Mouse (Mus musculus): ENCODE data around the gene Xpnpep2.

The Xpnpep2 gene

DNA sequence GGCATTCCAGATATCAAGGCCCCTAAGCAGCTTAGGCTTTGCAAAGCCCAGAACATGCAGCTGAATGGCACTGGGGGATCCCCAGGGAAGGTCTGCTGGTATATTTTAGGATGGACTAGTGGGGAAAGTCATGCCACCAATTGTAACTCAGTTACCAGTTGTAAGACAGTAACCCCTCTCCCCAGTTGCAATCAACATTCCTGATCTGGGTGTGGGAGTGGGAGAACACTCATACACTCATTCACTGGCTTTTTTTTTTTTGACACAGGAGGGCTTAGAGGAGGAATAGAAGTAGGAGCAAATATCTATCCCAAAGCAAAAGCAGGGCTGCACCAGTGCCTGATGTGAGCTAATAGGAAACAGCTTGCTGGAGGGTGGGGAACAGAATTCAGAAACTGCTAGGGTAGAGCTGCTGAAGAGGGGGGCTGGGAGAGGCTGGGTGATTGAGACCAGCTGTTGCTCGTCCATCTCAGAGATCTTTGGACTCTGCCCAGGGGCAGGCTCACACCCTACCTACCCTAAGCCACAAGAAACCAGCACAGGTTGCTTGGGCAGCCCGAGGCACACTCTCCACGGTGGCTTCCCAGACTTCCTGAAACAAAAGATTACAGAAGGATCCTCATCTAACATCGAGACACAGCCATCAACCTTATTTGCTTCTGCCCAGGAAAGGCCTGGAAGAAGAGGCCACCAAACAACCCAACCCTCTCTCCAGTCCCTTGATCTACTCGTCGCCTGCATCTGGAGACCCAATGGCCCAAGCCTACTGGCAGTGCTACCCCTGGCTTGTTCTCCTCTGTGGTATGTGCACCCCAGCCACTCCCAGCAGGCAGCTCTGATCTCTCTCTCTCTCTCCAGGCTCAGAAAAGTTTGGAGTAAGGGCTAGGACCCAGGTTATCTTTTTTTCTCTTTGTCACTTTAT lies at the start of gene Xpnpep2:
Xpnpep2 (plus strand) TSS at position 332 of the 922 bp plus-strand sequence.
- peak; percentile 48 for DNase-seq

DNA sequence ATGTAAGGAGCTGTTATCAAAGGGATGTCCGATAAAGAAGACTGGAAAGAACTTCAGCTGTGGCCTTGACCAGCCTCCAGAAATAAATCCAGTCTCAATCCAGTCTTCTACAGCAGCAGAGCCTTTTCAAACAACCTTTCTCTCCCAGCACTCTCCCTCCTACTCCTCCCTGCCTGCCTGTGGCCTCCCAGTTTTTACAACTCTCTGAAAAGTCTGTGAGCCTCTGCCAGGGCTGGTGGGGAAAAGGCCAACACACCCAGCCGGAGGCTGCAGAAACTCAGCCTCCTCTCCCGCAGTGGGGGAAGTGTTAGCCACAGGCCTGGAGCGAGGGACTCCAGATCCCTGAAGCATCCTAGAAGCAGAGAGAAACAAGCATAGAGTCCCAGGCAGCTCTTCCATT lies 46.0 kb upstream of the Xpnpep2 start:
- DNase-seq, result no peak

DNA sequence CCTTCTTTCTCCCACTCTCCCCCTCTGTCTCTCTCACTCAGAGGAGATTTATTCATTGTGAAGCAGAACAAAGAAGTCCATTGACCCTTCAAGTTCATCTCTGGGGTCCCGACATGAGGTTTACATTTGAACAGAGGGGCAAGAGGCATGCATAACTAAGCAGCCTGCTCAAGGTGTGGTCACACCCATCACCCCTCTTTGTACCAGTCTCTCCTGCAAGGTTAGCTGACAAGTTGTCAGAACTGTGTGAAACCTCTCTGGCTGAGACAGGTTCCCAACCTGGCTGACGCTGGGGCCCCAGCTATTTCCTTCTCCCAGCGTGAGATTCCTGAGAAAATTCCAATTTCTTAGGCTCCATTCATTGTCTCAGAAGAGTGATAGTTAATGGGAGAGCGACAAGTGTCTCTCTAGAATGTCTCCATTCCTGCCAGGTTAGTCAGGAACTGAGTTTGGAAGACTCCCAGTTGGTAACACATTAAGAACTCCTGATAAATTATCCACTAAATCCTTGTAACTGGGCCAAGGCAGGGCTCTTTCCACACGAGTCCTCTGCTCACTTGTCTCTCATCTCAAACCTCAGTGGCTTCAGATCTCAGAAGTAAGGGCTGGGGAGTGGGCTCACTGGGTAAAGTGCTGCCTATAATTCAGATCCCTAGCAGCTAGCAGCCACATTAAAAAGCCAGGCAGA lies 44.2 kb upstream of the Xpnpep2 start:
- DNase-seq, result no peak

DNA sequence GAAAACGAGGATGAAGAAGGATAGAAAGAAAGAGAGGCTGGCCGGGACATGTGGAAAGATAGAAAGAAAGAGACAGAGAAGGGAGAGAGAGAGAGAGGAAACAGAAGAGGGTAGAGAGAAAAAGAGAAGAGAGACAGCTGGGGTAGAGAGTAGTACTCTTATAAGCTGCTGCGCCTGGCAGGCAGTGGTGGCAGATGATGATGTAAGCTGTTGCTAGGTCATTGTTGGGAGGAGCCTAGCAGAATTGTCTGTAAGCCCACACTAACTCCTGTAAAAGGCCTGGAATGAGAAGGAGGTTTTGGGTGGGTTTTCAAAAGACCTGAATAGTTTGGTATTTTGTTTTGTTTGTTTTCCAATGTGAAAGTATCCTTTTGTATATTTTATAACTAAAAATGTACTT lies 41.6 kb upstream of the Xpnpep2 start:
- DNase-seq, result no peak

DNA sequence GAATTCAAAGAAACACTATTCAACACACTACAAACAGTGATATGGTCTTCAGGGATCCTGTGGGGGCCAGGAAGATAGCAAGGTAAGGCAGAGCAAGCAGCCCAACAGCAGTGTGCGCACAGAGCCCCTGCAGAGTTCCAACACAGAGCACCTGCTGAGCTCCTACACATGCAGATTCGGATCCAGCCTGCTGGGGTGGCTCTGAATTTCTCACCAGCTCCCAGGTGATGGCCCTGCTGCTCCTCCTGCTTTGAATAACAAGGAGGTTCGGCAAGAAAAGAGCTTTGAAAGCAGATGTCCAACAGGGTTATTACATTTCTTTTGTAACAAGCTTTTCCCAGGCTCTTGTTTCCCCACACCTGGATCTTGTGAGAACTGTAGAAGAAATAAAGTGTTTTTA lies 36.6 kb upstream of the Xpnpep2 start:
- DNase-seq, result no peak

DNA sequence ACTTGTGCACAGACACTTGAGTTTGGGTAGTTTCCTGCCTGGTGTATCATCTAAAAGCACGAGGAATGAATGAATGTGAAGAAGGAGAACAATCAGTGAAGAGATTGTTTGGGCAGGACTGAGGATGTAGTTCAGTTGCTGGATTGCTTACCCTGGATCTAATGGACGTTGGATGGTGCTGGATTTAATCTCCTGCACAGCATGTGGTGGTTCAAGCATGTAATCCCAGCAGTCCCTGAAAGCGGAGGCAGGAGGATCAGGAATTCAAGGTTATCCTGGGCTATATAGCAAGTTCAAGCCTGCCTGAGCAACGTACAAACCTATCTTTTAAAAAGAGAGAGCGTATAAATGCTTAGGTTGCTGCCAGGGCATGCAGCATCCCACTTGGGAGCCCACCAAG lies 36.1 kb upstream of the Xpnpep2 start:
- DNase-seq, result no peak

DNA sequence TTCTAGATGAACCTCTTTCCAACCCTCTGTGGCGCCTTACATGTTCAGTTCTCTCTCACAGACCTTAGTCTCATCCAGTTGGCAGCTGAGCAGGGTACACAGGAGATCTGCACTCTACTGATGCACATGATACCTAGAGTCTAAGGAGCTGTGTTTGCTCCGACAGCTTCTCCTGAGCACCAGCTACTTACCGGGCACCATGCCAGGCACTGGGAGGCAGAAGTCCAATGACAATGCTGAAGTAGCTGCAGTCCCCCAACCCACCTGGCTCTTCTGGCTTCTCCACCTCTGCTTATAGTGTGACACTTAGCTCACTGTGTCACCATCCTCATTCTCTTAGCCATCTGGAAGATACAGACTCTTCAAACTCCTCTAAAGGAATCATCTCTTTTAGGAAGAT lies 33.8 kb upstream of the Xpnpep2 start:
- DNase-seq, result no peak

DNA sequence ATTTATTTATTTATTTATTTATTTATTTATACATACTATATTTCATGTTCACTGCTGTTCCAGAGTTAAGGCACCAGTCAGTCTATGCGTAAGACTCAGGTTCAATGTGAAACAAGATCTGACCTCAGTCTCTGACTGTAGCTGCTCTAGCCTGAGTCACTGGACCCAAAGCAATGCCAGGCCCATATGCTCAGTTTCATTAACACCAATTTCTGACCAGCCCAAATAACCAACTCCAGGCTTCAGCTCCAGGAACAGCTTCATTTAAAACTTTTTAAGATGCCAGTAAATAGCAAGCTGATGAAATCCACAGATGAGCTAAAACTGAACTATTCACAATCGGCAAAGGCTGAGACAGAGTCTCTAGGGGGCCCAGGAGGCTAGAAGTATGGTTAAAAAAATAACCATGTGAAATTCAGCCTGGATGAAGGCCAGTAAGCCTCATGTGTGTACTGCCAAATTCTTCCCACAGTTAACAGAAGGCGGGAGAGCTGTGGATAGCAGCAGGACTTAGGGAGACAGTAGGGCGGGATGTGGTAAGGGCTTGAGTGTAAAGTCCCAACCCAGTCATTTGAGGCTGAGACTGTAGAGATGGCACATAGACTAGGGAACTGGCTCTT lies 31.6 kb upstream of the Xpnpep2 start:
- DNase-seq, result no peak

DNA sequence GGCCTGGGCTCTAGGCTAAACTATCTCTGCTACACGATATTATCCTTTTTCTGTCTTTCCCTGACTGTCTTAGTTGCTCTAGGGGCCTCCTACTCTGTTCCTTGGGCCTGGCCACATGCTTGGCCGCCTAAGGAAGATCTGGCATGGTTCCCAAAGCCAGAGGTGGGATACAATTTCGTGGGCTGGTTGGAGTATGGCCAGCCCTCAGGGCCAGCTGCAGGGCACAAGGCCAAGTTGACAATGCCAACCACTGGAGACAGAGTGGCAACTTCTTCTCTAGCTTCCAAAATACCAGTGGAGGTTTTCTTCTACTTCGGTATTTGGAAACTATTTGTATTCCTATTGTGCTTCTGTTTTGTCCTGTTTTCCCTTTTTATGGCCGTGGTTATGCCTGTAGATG lies 26.2 kb upstream of the Xpnpep2 start:
- no peak for DNase-seq

DNA sequence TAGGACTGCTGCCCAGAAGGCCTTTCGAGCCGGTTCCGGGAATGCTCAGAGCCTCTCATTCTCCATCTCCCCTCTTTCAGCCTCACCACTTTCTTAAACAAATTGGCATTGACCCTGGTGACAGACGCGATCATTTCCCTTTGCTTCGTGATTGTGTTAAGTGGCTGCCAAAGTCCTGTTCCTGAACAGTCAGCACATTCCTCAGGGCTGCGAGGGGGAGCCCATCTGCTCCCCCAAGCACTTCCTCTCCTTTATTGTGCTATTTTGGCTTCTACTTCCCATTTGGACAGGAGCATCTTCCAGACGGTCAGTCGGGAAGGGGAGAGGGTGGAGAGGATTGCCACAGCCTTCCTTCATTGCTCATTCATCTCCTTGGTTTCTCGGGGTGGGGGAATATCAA lies 16.4 kb upstream of the Xpnpep2 start:
- no peak for DNase-seq

DNA sequence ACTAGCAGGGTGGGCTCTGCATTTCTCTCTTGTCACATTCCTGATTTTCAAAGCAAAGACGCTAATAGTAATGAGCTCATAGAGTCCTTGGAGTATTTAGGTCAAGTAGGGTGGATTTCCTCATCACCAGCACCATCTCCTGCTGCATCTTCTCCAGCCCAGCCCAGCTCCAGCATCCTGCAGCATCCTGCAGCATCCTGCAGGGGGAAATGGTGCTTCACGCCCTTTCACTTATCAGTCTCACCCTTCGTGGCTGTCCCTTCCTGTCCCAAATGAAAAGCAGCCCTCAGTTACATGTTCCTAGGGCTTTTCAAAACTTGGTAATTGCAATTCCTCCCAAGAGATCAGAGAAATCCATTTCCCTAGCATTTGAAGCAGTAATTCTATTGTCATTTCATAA lies 15.0 kb upstream of the Xpnpep2 start:
- DNase-seq, result no peak

DNA sequence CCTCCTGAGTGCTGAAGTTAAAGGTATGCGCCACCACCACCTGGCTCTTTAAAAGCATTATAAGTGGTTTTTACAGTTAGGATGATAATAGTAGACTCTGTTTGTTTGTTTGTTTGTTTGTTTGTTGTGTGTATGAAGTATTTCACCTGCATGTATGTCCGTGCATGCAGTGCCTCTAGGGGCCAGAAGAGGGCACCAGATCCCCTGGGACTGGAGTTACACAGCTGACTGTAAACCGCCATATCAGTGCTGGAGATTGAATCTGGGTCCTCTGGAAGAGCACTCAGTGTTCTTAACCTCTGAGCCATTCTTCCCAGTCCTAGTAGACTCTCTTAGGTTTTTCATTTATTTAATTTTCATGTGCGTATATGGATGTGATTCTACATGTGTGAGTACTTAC lies 13.9 kb upstream of the Xpnpep2 start:
- peak; percentile 14 for DNase-seq

DNA sequence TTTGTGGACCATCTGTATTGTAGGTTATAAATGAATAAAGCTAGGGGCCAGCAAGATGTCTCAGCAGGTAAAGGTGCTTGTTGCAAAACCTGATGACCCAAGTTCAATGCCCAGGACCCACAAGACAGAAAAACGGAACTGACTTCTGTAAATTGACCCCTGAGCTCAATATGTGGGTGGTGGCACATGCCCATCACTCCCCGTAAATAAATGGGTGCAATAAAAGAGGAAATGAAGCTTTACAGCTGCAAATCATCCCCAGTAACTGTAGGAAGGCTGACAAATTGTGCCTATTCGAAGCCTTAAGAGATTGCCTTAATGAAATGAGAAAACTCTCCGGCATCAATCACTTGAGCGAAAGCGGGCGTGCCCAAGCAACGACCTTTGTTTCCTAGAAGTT lies 11.9 kb upstream of the Xpnpep2 start:
- no peak for DNase-seq

DNA sequence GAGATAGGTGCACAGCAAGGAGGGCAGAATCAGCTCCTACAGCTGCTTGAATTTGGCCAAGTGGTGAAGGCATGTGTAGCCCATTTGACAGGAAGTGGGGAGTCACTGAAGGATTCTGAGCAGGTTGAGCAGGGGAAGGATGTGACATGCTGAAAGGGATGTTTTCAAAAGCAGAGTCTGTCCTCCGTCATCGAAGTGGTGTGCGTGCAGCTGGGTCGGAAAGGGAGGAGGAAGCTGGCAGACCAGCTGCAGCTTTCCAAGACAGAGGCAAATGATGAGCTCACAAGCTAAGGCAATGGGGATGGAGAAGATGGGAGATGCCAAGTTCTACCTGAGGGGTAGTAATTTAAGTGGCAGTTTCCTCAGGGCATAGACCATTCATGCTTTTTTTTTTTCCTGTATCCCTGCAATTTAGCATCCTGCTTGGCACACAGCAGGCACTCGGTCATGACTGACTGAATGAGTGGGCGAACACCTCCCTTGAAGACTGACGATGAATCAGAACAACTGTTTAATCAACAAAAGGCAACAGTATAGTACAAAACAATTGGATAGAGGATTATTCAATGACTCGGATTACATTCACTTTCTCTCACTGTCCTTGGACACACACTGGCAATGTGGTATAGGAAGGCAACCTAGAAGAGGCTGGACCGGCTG lies 9.9 kb upstream of the Xpnpep2 start:
- no peak for DNase-seq

DNA sequence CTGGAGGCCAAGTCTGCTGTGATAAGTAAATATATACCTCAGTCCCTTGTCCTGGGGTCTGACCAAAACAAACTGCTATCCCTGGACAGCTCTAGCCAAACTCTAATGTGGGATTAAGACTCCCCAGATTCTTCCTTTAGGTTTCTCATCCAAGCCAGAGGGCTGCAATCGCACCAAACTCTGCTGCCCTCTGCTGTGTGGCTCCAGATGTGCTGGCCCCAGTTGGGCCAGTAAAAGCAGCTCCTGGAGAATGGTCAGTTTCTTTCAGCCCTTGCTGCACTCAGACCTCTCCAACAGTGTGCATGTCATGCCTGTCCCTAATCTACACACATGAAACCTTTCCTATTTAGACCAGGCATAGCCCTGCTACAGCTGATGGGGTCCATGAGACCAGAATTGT lies 8.7 kb upstream of the Xpnpep2 start:
- peak; percentile 11 for DNase-seq

DNA sequence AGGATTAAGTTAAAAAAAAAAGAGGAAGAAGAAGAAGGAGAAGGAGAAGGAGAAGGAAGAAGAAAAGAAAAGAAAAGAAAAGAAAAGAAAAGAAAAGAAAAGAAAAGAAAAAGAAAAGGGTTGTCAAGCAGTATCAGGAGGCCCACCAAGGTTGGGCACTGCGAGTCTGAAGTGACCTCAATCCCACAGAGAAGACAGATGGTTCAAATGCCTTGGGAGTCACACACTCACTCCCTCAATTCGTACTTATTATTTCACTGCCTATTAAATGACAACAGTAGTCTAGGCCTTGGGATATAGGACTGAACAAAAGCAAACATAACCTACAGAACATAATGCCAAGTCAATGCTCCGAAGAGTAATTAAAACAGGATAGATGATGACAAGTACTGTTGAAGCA lies 5.3 kb upstream of the Xpnpep2 start:
- no peak for DNase-seq

DNA sequence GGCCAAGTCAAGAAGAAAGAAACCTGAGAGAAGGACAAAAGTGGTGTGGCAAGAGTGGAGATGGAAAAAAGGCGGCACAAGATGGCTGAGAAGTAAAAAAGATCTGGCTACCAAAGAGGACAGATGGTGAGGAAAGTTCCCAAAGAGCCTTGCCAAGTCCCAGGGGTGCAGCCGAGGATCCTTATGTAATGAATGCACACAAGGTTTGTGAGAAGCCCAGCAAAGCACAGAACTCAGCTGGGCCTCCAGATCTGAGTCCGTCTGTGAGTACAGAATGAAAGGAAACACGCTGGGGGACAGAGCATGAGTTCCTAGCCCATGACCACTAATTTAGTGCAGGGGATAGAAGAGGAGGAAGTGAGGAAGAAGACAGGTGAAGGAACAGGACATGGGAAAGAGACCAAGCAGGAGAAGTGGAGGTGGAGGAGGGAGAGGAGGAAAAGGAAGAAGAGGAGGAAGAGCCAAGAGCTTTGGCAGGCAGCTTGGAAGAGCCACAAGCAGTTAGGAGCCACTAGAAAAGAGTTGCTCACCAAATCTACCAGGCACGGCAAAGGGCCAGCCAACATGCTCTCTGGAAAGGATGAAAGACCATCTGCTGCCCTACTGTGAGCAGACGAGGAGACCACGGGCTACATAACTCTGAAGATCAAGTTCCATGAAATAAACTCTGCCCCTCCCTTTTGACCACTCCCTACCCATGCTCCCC lies 3.6 kb upstream of the Xpnpep2 start:
- DNase-seq, result no peak

DNA sequence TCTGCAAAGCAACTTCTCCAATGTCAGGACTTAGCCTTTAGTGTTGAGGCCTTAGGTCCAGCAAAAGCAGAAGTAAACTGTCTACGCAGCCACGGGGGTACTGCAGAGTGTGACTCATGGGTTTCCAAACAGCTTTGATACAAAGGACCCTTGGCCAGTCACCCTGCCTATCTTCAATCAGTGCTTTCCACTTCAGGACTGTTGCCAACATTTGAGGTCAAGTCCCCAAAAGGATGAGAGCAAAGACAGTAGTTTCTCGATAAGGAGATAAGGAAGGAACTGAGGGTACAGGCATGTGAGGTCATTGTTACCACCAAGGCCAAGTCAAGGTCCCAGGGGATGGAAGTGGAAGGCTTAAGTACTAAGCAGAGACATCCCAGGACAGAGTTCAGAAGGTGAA lies 2.3 kb upstream of the Xpnpep2 start:
- DNase-seq, result no peak

DNA sequence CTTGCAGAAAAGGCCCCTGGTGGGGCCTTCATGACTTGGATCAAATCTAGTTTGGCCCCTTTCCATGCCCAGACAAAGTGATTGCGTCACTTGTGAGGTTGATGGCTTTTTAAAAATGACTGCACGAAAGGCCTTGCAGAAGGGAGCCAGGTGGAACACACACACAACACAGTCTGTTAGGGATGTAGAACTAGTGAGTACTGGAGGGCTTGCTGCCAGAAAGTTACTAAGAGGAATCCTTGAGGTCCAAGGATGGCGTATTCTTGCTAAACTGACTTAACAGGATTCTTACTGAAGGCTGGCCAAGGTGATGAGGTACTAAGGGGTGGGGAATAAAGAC lies 761 bp downstream of the Xpnpep2 start:
- no peak for DNase-seq

DNA sequence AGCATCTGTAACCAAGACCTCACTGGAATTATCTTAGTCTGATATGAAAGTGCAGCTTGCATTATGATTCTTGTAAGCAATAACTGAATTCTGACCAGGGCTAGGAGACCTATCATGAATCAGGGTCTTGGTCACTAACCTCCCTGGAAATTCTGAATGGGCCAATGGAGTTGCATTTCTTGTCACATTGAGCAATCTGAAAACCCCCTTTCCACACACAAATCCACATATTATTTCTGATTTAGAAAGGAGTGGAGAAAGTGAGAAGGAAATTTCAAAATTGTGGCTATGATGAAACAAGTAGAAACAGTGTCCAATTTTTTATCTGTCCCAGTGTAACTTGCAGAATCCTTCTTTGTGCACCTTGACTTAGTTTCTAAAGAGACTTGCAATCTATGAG lies 10.8 kb downstream of the Xpnpep2 start:
- DNase-seq, result no peak

DNA sequence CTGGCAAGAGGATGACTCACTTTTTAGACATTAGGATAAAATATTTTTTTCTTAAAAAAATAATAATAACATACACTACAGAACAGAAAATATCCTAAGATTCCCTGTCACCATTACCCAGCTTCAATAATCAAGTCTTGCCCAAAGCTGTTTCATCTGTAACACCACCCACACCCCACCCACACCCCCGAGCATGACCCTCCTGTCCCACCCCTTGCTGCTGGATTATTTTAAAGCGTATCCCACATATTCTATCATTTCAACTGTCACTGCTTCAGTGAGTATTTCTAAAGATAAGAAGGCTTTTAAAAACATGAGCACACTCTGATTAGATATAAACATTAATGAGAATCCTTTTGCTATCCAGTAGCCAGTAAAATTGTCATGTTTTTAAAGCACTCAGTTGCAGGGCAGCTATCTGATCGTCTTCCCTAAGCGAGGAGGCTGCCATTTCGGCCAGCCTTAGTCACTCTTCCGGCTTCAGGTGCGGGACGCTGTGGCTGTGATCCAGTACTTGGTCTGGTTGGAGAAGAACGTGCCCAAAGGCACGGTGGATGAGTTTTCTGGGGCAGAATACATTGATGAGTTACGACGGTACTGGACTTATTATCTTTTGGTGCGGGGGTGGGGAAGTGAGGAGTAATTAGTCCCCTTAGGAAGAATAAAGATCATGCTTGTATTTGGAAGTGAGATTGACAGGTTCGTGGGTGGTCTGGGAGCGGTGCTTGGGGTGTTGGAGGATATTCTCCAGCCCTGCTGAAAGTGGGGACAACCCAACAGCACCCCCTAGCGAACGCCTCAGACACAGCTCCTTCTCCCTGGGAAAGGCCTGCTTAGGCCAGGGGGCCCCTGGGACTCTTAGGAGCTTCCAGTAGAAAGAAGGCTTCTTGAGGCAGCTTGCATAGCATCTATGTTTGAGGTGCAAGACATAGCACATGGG lies 15.9 kb downstream of the Xpnpep2 start:
- DNase-seq, result peak; percentile 71
